Mouse (Mus musculus): ENCODE data around the gene Col6a3. TPM values are rescaled to one million over a fixed set of nuclear protein-coding genes. Genes with fewer than 3 reads are reported as not detected.

The Col6a3 gene
- polyA plus RNA-seq, 1 experiment from 2014 or later, result 43.1 TPM

DNA sequence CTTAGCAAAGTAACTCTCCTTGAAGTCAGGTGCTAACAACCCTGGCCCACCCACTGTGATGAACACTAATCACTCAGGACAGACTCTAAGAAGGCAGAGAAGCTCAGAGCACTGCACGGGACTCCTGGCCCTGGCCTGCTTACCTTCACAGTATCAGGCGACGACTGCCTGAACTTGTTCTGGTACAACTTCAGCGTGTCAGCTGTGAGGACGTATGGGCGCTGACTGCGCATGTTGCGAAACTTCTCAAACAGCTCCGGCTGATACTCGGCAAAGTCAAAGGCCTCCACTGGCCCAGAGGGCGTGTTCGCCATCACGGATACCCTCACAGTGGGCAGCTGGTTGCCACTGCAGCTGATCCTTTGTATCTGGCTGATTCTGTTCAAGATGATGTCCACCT, 42.7 kb downstream of the Col6a3 start:
- Histone ChIP-seq H3K9me3 (ENCODE audit: low read length) (peaks cover 8% of the 10 kb centered on the region; the same call in 1 of the 2 replicates), H3K9ac (replicated peaks; ENCODE audit: low read length) (no peak overlapping the region), H3K27me3 (ENCODE audit: insufficient read depth, low read length) (no peaks in the 10 kb centered on the region), H3K4me2 (replicated peaks; ENCODE audit: low read depth, low read length) (no peak overlapping the region), H3K27ac (ENCODE audit: low read length) (no peak overlapping the region), H3K36me3 (ENCODE audit: insufficient read depth, low read length) (0 out of 2 replicates have a peak, but pooled peaks cover 8% of the 10 kb centered on the region), H3K4me3 (ENCODE audit: low read length) (no peak overlapping the region), H3K4me1 (ENCODE audit: insufficient read depth, low read length) (no peaks in the 10 kb centered on the region)
- 75% methylated on average over 13 of the region's 13 CpGs for WGBS
- no peak for ATAC-seq (ENCODE audit: low FRiP score, low TSS enrichment)

DNA sequence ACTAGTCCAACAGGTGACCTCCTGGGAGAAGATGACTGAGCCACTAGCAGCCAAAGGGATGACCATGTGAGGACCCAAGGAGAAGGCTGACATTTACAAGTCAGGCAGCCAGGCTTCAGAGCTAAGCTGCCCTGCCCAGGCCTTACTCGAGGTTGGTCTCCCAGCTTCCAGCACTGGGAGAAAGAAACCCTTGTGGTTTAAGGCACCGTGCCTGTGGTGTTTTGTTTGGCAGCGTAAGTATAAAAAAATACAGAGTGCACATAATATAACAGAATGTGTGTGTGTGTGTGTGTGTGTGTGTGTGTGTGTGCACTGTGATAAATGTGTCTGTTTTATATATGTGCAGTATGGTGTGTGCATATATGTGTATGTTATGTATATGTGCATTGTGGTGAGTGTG, 43.3 kb downstream of the Col6a3 start:
- Histone ChIP-seq H3K27ac (ENCODE audit: low read length) (no peak overlapping the region), H3K4me3 (ENCODE audit: low read length) (no peak overlapping the region), H3K9me3 (ENCODE audit: low read length) (peaks cover 8% of the 10 kb centered on the region; the same call in 1 of the 2 replicates), H3K36me3 (ENCODE audit: insufficient read depth, low read length) (0 out of 2 replicates have a peak, but pooled peaks cover 8% of the 10 kb centered on the region), H3K27me3 (ENCODE audit: insufficient read depth, low read length) (no peaks in the 10 kb centered on the region), H3K4me1 (ENCODE audit: insufficient read depth, low read length) (no peaks in the 10 kb centered on the region), H3K9ac (replicated peaks; ENCODE audit: low read length) (no peak overlapping the region), H3K4me2 (replicated peaks; ENCODE audit: low read depth, low read length) (no peak overlapping the region)
- ATAC-seq (ENCODE audit: low FRiP score, low TSS enrichment), result no peak
- WGBS, result 81% methylated on average over 3 of the region's 3 CpGs

DNA sequence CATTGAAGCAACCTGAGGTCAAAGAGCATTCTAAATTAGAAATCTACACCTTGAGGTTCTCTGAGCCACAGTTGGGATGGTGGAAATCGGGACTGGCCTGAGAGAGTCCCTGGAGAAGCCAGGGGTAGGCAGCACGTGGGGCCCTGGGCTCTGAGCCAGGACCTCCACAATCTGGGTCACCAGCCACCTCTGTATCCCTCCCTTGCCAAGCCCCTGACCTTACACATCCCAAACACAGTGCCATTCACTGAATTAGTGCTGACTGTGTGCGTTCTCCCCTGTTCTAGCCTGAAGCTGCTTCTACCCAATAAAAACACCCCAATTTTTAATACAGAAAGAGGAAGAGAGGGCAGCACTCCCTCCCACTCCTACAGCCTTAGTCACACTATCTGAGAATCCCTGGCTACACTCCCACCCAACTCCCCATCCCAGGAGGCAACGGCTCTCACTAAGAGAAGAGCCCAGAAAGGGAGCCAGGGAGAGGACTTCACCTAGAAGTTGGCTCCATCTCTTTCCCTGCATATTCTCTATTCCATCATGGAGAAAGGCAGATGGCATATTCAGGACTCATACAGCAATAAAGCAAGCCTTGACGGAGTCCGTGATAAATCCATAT, 46.4 kb downstream of the Col6a3 start:
- ATAC-seq (ENCODE audit: low FRiP score, low TSS enrichment), result no peak
- H3K4me3 ChIP-seq (ENCODE audit: low read length), result no peak overlapping the region
- WGBS, result 67% methylated on average over 6 of the region's 6 CpGs

DNA sequence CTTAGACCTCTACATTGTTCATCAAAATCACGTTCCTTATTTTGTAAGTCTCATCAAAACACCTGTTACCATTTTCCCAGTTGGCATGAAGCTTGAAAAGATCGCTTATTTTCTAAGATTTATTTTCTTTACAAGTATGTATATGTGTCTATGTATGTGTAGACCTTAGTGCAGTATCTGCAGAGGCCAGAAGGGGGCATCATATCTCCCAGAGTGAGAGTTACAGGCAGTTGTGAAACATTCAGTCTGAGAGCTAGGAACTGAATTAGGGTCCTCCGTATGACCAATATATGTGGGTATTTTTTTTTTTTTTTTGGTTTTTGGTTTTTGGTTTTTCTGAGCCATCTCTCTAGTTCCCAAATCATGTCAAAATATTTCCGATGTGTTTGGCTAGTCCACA, 50.4 kb downstream of the Col6a3 start:
- H3K9ac ChIP-seq (replicated peaks; ENCODE audit: low read length), result no peak overlapping the region
- H3K27me3 ChIP-seq (ENCODE audit: insufficient read depth, low read length), result no peaks in the 10 kb centered on the region
- no peak overlapping the region for H3K27ac ChIP-seq (ENCODE audit: low read length)
- no peaks in the 10 kb centered on the region for H3K9me3 ChIP-seq (ENCODE audit: low read length)
- no peak overlapping the region for H3K4me3 ChIP-seq (ENCODE audit: low read length)
- 96% methylated on average over 4 of the region's 4 CpGs for WGBS
- no peak for ATAC-seq (ENCODE audit: low FRiP score, low TSS enrichment)
- peaks cover 7% of the 10 kb centered on the region; the same call in 1 of the 2 replicates for H3K36me3 ChIP-seq (ENCODE audit: insufficient read depth, low read length)
- H3K4me2 ChIP-seq (replicated peaks; ENCODE audit: low read depth, low read length), result no peak overlapping the region
- H3K4me1 ChIP-seq (ENCODE audit: insufficient read depth, low read length), result no peaks in the 10 kb centered on the region

More for the DNA sequence above, 46.4 kb downstream of the Col6a3 start:
- no peak overlapping the region for H3K4me2 ChIP-seq (replicated peaks; ENCODE audit: low read depth, low read length)
- no peak overlapping the region for H3K9ac ChIP-seq (replicated peaks; ENCODE audit: low read length)
- H3K27ac ChIP-seq (ENCODE audit: low read length), result no peak overlapping the region
- peaks cover 7% of the 10 kb centered on the region; the same call in 1 of the 2 replicates for H3K36me3 ChIP-seq (ENCODE audit: insufficient read depth, low read length)
- no peaks in the 10 kb centered on the region for H3K4me1 ChIP-seq (ENCODE audit: insufficient read depth, low read length)
- no peaks in the 10 kb centered on the region for H3K27me3 ChIP-seq (ENCODE audit: insufficient read depth, low read length)
- H3K9me3 ChIP-seq (ENCODE audit: low read length), result no peaks in the 10 kb centered on the region

DNA sequence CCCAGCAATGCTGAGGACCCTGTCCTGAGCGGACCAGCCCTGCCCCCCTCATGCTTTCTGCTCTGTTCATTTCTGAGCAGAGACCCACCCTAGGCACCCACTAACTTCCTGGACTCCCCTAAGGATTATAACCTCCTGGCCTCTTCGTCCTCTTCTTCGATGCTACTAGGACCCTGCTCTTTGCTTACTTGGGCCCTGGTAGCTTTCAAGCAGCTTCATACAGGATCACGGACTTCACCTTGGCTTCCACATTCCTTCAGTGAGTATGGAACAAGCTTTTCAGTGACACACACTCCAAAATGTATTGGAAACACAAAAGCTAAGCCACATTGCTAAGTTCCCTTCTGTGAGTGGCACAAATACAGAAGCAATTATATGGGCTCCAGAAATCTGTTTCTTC, 52.8 kb downstream of the Col6a3 start:
- WGBS, result 88% methylated on average over 4 of the region's 4 CpGs
- H3K4me2 ChIP-seq (replicated peaks; ENCODE audit: low read depth, low read length), result no peak overlapping the region

DNA sequence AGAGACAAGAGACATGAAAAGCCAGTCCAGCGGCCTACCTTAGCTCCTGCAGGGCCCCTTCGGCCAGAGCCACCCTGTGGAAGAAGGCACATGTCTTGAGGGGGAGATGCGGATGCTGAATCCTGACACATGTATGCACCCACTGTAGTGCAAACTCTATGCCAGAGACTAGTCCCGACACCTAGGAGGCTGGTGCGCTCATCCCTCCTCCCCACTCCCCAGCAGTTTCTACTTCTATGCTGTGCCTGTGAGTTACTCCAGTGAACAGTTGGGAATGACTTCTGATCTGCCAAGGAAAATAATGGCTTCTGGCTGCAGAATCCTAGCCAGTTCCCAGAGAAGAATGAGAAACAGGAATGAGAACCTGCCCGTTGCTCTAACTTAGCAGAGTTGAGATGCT, 54.3 kb downstream of the Col6a3 start:
- H3K4me3 ChIP-seq (ENCODE audit: low read length), result no peak overlapping the region
- H3K9ac ChIP-seq (replicated peaks; ENCODE audit: low read length), result no peak overlapping the region
- ATAC-seq (ENCODE audit: low FRiP score, low TSS enrichment), result no peak
- H3K9me3 ChIP-seq (ENCODE audit: low read length), result no peaks in the 10 kb centered on the region
- peaks cover 7% of the 10 kb centered on the region; the same call in 1 of the 2 replicates for H3K36me3 ChIP-seq (ENCODE audit: insufficient read depth, low read length)
- H3K4me2 ChIP-seq (replicated peaks; ENCODE audit: low read depth, low read length), result no peak overlapping the region
- H3K4me1 ChIP-seq (ENCODE audit: insufficient read depth, low read length), result no peaks in the 10 kb centered on the region
- no peak overlapping the region for H3K27ac ChIP-seq (ENCODE audit: low read length)
- no peaks in the 10 kb centered on the region for H3K27me3 ChIP-seq (ENCODE audit: insufficient read depth, low read length)
- WGBS, result 78% methylated on average over 6 of the region's 6 CpGs

More for the DNA sequence above, 52.8 kb downstream of the Col6a3 start:
- Histone ChIP-seq H3K27ac (ENCODE audit: low read length) (no peak overlapping the region), H3K9ac (replicated peaks; ENCODE audit: low read length) (no peak overlapping the region), H3K36me3 (ENCODE audit: insufficient read depth, low read length) (peaks cover 7% of the 10 kb centered on the region; the same call in 1 of the 2 replicates), H3K27me3 (ENCODE audit: insufficient read depth, low read length) (no peaks in the 10 kb centered on the region), H3K9me3 (ENCODE audit: low read length) (no peaks in the 10 kb centered on the region), H3K4me3 (ENCODE audit: low read length) (no peak overlapping the region), H3K4me1 (ENCODE audit: insufficient read depth, low read length) (no peaks in the 10 kb centered on the region)
- no peak for ATAC-seq (ENCODE audit: low FRiP score, low TSS enrichment)

DNA sequence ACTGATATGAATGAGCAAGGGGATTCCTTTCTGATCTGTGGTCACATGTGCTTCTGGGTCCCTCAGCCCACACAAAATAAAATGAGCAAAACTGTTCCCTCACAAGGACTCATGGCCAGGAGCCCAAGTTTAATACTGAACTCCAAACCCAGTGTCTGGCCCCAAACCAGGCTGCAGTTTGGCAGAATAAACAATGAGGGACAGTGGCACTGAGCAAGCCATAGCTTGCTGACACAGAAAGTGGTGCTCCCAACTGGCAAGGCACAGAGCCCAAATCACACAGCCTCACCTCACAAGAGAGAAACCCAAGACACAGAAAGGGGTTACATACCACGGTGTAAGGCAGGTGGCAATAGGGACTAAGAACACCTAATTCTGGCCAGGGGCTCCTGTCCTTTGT, 63.3 kb downstream of the Col6a3 start:
- ATAC-seq (ENCODE audit: low FRiP score, low TSS enrichment), result no peak
- Histone ChIP-seq H3K4me3 (ENCODE audit: low read length) (no peak overlapping the region), H3K27ac (ENCODE audit: low read length) (no peak overlapping the region), H3K9ac (replicated peaks; ENCODE audit: low read length) (no peak overlapping the region), H3K4me1 (ENCODE audit: insufficient read depth, low read length) (peaks cover 1% of the 10 kb centered on the region), H3K27me3 (ENCODE audit: insufficient read depth, low read length) (no peaks in the 10 kb centered on the region), H3K9me3 (ENCODE audit: low read length) (no peaks in the 10 kb centered on the region), H3K4me2 (replicated peaks; ENCODE audit: low read depth, low read length) (no peak overlapping the region), H3K36me3 (ENCODE audit: insufficient read depth, low read length) (no peaks in the 10 kb centered on the region)
- 92% methylated on average over 1 of the region's 1 CpGs for WGBS

DNA sequence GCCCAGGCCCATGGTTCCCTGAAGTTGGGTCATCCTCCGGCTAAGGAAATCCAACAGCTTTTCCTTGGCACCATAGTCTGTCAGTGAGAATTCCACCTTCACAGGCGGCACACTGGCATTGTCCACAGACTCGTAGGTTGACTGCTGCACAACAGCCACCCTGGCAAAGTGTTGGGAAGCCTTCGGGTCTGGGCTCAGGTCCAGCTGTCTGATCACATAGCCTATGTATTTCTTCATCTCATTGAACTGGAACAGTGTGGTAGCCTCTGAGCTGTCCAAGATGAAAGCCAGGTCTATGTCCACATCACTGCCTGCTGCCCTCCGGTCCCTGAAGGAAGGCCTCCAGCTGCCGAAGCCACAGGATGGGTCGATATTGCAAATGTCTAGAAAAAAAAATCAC, 64.7 kb downstream of the Col6a3 start:
- H3K4me3 ChIP-seq (ENCODE audit: low read length), result no peak overlapping the region
- H3K4me2 ChIP-seq (replicated peaks; ENCODE audit: low read depth, low read length), result no peak overlapping the region
- H3K27me3 ChIP-seq (ENCODE audit: insufficient read depth, low read length), result no peaks in the 10 kb centered on the region
- H3K36me3 ChIP-seq (ENCODE audit: insufficient read depth, low read length), result no peaks in the 10 kb centered on the region
- no peak overlapping the region for H3K27ac ChIP-seq (ENCODE audit: low read length)
- no peak for ATAC-seq (ENCODE audit: low FRiP score, low TSS enrichment)
- H3K4me1 ChIP-seq (ENCODE audit: insufficient read depth, low read length), result peaks cover 4% of the 10 kb centered on the region
- 87% methylated on average over 7 of the region's 7 CpGs for WGBS
- no peak overlapping the region for H3K9ac ChIP-seq (replicated peaks; ENCODE audit: low read length)
- H3K9me3 ChIP-seq (ENCODE audit: low read length), result no peaks in the 10 kb centered on the region

DNA sequence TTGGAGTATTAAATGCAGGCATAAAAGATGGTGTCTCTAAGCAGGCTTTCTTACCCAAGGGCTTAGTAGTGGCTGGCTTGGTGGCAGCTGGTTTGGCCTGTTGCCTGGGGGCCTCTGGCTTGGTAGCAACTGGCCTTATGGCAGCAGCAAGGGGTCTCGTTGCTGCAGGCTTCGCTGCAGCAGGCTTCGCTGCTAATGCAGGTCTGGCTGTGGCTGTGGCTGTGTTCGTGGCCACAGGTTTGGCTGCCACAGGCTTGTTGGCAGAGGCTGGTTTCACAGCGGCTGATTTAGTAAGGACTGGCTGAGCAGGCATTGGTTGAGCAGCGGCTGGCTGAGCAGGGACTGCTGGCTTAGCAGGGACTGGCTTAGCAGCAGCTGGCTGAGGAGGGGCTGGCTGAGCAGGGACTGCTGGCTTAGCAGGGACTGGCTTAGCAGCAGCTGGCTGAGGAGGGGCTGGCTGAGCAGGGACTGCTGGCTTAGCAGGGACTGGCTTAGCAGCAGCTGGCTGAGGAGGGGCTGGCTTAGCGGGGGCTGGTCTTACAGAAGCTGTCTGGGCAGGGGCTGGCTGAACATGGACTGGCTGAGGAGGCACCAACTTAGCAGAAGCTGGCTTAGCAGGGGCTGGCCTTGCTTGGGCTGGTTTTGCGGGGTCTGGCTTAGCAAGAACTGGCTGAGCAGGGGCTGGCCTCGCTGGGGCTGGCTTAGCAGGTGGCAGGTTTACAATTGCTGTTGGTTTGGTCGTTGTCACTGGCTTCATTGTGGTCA, 68.1 kb downstream of the Col6a3 start:
- peak; percentile 97 for ATAC-seq (ENCODE audit: low FRiP score, low TSS enrichment)
- Histone ChIP-seq H3K36me3 (ENCODE audit: insufficient read depth, low read length) (0 out of 2 replicates have a peak, but pooled peaks cover 3% of the 10 kb centered on the region), H3K4me2 (replicated peaks; ENCODE audit: low read depth, low read length) (0 out of 2 replicates have a peak overlapping the region, but pooled peaks have one; percentile 4), H3K4me1 (ENCODE audit: insufficient read depth, low read length) (peaks cover 4% of the 10 kb centered on the region), H3K4me3 (ENCODE audit: low read length) (no peak overlapping the region), H3K9me3 (ENCODE audit: low read length) (no peaks in the 10 kb centered on the region), H3K9ac (replicated peaks; ENCODE audit: low read length) (no peak overlapping the region), H3K27ac (ENCODE audit: low read length) (peak overlapping the region; percentile 65), H3K27me3 (ENCODE audit: insufficient read depth, low read length) (no peaks in the 10 kb centered on the region)
- 18% methylated on average over 10 of the region's 10 CpGs for WGBS

DNA sequence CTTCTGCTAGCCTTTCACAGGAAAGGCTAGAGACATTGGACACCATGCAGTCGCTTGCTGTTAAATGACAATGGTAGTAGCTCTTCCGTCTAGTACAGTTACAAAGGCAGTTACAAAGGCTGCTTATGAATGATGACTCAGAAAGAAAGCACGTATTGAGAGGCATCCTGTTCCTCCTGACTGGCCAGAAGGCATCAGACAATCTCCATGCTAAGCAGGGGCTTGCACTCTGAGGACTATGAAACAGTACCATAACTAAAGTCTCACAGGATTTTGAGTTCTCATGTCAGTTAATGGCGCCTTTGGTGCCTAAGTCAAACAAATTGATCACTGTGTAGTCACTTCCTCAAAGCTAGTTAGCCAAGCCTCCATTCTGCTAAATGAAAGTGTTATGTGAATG, 72.6 kb downstream of the Col6a3 start:
- peaks cover 4% of the 10 kb centered on the region for H3K4me1 ChIP-seq (ENCODE audit: insufficient read depth, low read length)
- no peak overlapping the region for H3K4me3 ChIP-seq (ENCODE audit: low read length)
- no peak for ATAC-seq (ENCODE audit: low FRiP score, low TSS enrichment)
- no peak overlapping the region for H3K27ac ChIP-seq (ENCODE audit: low read length)
- H3K9ac ChIP-seq (replicated peaks; ENCODE audit: low read length), result no peak overlapping the region
- WGBS, result 66% methylated on average over 4 of the region's 4 CpGs
- H3K27me3 ChIP-seq (ENCODE audit: insufficient read depth, low read length), result no peaks in the 10 kb centered on the region
- H3K4me2 ChIP-seq (replicated peaks; ENCODE audit: low read depth, low read length), result no peak overlapping the region
- H3K36me3 ChIP-seq (ENCODE audit: insufficient read depth, low read length), result 0 out of 2 replicates have a peak, but pooled peaks cover 3% of the 10 kb centered on the region
- no peaks in the 10 kb centered on the region for H3K9me3 ChIP-seq (ENCODE audit: low read length)

Data from kidney, embryonic 16.5 days (tissue).